Mouse (Mus musculus) lung, postnatal 36 days (tissue): ENCODE data around the gene Rbm15b.
A peak's percentile ranks its signal among the peaks of the same experiment; 100 is the strongest.

Experiments
- DNase-seq: peaks from one replicate; pipeline ENCODE4 v3.0.0; 2022; ENCODE audit warnings: mixed read lengths

The Rbm15b gene

DNA sequence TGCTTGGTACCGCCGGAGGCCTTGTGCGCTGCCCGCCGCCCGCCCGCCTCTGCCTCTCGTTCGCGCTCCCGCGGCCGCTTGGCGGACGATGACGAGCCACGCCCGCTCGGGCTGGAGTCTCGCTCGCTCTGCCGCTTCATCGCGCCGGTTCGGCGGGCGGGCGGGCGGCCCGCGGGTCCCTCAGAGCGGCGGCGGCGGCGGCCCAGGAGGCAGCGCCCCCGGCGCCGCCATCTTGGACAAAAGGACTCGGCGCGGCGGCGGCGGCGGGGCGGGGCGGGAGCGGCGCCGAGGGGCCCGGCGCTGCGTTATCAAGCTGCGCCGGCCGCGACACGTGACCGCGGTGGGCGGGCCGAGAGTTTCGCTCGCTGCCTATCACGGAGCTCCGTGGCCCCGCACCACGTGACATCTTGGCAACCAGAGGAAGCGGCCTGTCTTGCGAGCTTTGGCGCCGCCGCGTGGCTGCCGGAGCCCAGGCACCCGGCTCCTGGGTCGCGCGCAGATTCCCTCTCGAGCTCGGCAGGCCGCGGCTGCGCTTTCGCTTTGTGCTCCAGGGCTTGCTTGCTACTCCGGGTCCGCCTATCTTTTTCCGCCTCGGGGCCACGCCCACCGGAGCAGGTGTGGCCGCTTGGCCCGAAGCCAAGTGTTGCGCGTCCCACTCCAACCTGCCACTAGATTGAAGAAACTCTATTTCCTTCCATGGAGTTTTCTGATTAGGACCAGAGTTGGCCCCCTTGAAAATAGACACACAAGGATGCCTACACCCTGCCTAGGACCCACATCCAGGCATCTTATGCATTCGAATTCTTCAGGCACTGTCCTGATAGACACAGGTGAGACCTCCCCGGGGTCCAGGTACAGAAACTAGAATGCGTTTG lies at the start of gene Rbm15b:
Gene Rbm15b, minus strand, starts transcription at position 601 of the 875 bp plus-strand sequence.
- peak; percentile 99 for DNase-seq

DNA sequence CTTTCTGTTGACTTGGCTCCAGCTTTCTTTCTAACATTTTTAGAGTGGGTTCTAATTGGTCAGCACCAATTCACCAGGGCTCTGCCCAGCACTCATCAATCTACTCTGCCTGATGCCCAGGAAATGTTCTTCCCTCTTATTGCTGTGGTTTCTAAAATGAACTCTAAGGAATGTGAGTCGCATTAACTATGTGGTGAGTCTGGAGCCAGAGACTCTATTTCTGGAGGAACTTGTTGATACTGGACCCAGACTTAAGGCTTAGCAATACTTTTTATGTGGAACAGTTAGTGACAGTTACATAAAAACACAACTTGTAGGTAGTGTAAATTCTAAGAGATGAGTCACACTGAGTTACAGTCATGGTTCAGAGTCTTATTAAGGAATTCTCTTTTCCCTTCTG lies 47.8 kb upstream of the Rbm15b start:
- no peak for DNase-seq

GRCm38 (mm10) chr9:106914878-106915277 lies 27.6 kb upstream of the Rbm15b start:
- DNase-seq: no peak

GRCm38 (mm10) chr9:106913759-106914158 lies 26.5 kb upstream of the Rbm15b start:
- peak; percentile 43 for DNase-seq

DNA sequence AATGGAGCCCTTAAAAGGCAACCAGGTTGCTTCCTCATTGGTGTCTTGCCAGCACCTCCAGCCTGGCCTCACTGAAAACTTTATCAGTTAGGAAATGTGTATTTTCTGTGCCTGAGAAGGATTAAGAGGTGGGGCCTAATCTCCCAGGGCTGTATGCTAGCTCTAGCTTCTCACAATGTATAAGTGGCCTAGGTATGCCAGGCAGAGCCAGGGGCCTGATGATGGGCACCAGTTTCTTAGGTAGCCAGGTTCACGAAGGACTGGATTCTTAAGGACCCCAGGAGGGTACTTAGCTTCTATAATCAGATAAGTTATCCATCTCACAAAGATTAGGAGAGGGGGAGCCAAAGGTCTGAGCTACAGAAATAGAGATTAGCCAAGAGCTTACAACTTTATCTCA lies 24.4 kb upstream of the Rbm15b start:
- DNase-seq: peak; percentile 31

- DNase-seq: peak; percentile 44
Observed at GRCm38 (mm10) chr9:106908715-106909114, 21.5 kb upstream of the Rbm15b start.

GRCm38 (mm10) chr9:106908174-106908573 lies 20.9 kb upstream of the Rbm15b start:
- DNase-seq: no peak

- DNase-seq: no peak
Observed at GRCm38 (mm10) chr9:106906597-106906996, 19.4 kb upstream of the Rbm15b start.

- peak; percentile 83 for DNase-seq
Observed at GRCm38 (mm10) chr9:106903791-106904134, 16.5 kb upstream of the Rbm15b start.

DNA sequence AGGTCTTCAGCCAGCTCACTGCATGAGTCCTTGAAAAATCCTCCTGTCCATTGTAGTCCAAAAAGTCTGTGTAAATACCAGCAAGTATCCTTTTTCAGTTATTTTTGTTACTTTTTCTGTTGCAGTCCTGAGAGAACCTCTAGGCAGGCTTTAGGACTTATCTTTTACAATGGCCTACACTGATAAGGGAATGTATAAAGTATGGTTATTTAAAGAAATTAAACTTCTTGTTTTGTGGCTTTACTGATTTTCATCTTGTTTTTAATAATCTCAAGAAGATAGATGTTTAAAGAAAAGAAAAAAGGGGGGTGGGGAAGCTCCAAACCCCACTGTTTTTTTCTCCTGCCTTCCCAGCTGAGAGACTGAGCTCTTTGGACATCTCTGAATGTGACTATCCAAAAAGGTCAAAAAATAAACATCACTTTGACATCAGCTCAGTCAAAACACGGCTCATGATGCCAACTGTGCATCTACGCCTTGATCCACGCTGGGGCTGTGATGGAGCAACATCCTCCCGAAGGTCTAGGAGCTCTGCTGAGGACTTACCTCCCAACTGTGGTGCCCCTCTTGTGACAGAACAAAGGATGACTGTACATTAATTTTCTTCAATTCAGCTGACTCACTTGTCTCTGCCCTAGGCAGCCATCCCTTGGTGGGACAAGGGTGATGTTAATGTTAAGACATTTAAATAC lies 16.0 kb upstream of the Rbm15b start:
- DNase-seq: no peak

GRCm38 (mm10) chr9:106901596-106901995 lies 14.4 kb upstream of the Rbm15b start:
- DNase-seq: no peak

- no peak for DNase-seq
Observed at GRCm38 (mm10) chr9:106898901-106899300, 11.7 kb upstream of the Rbm15b start.

- DNase-seq: no peak
Observed at GRCm38 (mm10) chr9:106893327-106893726, 6.1 kb upstream of the Rbm15b start.

- DNase-seq: no peak
Observed at GRCm38 (mm10) chr9:106892552-106892875, 5.3 kb upstream of the Rbm15b start.

DNA sequence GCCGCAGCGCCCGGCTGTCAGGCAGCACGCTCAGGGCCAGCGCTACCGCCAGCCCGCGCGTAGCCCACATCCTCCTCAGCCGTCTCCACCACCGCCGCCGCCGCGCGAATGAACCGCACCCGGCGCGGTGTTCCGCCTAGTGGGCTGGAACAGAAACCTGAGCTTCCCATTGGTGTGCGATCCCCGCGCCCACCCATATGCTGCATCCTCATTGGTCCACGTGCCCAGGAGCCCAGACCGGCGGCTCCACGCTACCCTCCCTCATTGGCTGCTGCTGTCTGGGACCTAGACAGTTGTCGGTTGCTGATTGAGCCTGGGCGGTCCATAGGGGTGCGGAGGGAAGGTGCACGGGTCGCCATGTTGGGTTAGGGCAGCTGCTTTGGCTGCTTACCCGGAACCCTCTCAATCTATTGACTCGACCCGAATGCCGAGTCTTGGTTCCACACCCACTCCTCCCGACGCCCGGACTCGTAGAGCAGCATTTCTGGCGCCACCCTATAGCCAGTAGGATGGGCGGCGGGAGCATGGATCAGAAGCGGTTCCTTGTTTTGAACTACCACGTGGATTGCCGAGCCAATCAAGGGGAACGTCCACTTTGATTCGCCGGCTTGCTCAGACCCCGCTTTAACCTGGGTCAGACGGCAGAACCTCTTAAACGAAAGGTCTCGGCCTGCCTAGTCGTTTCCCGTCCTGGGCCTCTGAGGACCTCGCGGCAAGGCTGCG lies 4.8 kb upstream of the Rbm15b start, which contains the start of gene Manf:
Gene Manf, minus strand, starts transcription at position 151 of the 723 bp plus-strand sequence.
- DNase-seq: peak; percentile 99

DNA sequence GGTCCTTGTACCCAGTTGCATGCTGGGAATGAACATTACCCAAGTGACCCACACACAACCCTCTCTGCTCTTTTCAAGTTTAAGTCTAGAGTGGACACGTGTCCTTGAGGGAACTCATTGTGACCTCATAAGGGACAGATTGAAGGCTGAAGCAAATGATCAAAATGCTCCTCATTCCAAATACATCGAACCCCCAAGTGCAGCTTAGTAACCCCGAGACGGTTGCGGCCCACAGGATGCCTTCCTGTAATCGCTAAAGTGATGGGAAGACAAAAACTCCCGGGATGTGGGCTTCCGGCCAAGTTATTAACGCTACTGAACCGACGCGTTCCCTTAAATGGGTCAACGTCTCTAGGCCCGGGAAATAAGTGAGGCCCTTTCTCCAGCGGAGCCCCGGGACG lies 4.1 kb upstream of the Rbm15b start:
- peak; percentile 21 for DNase-seq

DNA sequence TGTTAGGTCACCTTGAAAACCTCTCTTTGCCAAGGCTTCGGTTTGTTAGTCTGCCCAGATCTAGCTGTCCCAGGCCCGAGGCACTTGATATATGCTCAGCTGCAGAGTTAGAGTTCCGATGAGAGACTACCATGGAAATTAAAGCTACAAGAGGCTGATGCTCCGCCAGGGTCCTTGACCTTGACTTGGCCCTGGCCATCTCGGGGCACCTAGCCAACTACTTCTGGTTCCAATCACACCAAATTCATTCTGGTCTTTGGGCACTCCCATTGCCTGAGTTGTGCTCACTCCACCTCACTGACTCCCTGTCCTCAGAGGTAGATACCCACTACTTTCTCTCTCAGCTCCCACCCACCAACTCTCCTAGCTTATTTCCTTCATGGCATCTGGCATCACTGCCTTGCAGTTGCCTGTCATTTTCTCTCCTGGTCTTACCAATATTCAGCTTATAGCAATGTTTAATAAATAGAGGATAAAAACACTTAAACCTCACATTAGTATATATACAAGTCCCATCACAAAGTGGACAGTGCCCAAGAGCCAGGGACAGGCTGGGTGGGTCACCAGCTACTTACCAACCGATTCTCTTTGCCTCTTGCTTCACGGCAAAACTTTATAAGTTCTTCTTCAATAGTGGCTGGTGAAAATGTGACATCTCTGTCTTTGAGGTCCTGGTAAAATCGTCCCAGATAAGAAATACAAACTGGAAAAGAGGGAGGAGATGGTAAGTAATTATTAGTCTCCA lies 3.4 kb upstream of the Rbm15b start:
- DNase-seq: no peak

GRCm38 (mm10) chr9:106889321-106889720 lies 2.1 kb upstream of the Rbm15b start:
- DNase-seq: no peak

- no peak for DNase-seq
Observed at GRCm38 (mm10) chr9:106888346-106888745, 1.1 kb upstream of the Rbm15b start.

GRCm38 (mm10) chr9:106885901-106886731 lies 1.1 kb downstream of the Rbm15b start:
- peak; percentile 56 for DNase-seq

DNA sequence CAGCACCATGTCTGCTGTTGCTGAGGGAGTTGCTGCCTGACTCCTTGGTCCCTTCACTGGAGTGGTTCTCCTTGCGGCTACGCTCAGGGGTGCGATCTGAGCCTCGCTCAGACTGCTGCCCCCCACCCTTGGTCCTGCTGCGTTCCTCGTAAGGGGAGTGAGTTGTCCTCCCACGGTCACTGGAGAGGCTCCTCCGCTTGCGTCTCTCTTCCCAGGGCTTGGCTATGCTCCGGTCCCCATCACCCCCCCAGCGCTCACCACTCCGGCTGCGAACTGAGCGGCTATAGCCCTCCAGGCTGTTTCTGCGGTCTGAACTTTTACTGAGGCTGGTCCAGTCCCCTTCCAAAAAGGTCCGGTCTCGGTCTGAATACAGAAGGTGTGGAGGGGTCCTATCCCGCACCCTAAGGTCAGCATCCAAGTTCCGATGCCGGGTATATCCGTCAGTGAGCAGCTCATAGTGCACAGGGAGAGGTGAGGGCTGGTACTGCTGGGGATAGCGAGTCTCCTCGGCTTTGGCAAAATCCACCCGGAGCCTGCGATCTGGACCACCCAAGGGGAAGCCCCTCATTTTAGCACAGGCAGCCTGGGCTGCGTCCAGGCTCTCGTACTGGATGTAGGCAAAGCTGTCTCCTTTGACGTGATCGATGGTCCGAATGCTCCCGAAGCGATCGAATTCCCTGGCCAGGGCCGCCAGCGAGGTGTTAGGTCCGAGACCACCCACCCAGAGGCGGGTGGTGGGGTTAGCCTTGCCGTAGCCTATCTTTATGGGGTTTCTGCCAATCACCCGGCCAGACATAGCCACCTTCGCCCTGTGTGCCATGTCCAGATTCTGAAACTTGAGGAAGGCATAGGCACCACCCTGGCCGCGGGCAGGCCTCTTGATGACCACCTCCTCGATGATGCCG lies 2.0 kb downstream of the Rbm15b start:
- DNase-seq: no peak
